Mouse (Mus musculus) spleen, adult 2 months (tissue): ENCODE data around the gene Slc22a13. TPM values are rescaled to one million over a fixed set of nuclear protein-coding genes. Genes with fewer than 3 reads are reported as not detected.
"Not testable (repeated sequence)": the region's sequence is repeated elsewhere in the genome, so short reads cannot be mapped to it uniquely, and the experiment has no call there.

Source experiments
- DNase-seq, 2 experiments: peaks; one replicate each; pipeline versions ENCODE4 v3.0.0 to v3.0.0-alpha.2; 2012 to 2021; ENCODE audit warnings: low spot score in 2 of 2, low read depth in 1 of 2
- H3K27ac ChIP-seq: fragments of 200-500 bp; 2 replicates; pipeline ENCODE4 v1.5.1; 2012; ENCODE audit warnings: low read length, inconsistent platforms; ENCODE audit not compliant: insufficient read depth
- H3K27me3 ChIP-seq: fragments of 200-500 bp; 2 replicates; pipeline ENCODE4 v1.6.1; 2012; ENCODE audit warnings: mild to moderate bottlenecking, moderate library complexity, low read length, inconsistent platforms; ENCODE audit not compliant: control insufficient read depth, insufficient read depth
- H3K36me3 ChIP-seq: fragments of 200-500 bp; 2 replicates; pipeline ENCODE4 v1.6.1; 2012; ENCODE audit warnings: mild to moderate bottlenecking, low read length, inconsistent platforms; ENCODE audit not compliant: control insufficient read depth, insufficient read depth
- H3K4me1 ChIP-seq: fragments of 200-500 bp; 2 replicates; pipeline ENCODE4 v1.6.1; 2011; ENCODE audit warnings: inconsistent platforms; ENCODE audit not compliant: control insufficient read depth, insufficient read depth, insufficient read length
- H3K4me3 ChIP-seq: fragments of 200-500 bp; 2 replicates; pipeline ENCODE4 v1.5.1; 2011; ENCODE audit warnings: mild to moderate bottlenecking, inconsistent platforms; ENCODE audit not compliant: insufficient read depth, insufficient read length; ENCODE audit errors: extremely low read depth
- CTCF ChIP-seq: fragments of 200-500 bp; IDR thresholded peaks from 2 replicates; pipeline ENCODE4 v1.5.1; 2011; ENCODE audit warnings: mild to moderate bottlenecking, inconsistent platforms; ENCODE audit not compliant: insufficient read depth, insufficient read length, insufficient replicate concordance; ENCODE audit errors: extremely low read depth
- POLR2A ChIP-seq: fragments of 200-500 bp; IDR thresholded peaks from 2 replicates; pipeline ENCODE4 v1.6.1; 2011; ENCODE audit warnings: low read depth, low read length, inconsistent platforms
- WGBS: fragments of 180-500 bp; shearing (Covaris S2); methylation state at CpG from one replicate; pipeline ENCODE4 v1.1.7; 2018; 5-methylcytosine and 5-hydroxymethylcytosine counted together
- polyA plus RNA-seq: library from polyadenylated mRNA; depleted of rRNA; stranded (reverse); fragments of >200 nt; gene quantifications from 2 replicates; pipeline ENCODE4 v1.2.3, GENCODE M21; 2012

Slc22a13 gene
- polyA plus RNA-seq, 1 experiment: 0.07 TPM

DNA sequence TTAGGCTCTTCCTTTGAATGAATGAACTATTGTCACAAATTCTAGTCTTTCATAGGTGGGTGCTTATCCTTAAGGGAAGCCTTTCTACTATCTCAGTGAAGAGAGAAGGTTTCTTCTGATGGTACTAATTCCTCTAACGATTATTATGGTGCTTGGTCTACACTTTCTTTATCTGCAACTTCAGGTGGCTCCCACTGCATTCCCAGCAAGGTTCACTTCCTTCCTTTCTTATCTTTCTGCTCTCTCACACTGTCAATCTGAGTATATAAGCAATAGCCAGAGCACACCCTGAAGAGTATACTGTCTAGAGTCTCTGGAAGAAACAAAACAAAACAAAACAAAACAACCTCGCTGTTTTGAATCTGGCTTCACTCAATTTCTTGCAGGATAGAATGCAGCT is 10.8 kb upstream of the Slc22a13 start:
- Histone ChIP-seq H3K4me3 (no peak overlapping the region), H3K36me3 (no peaks in the 10 kb centered on the region), H3K27ac (no peak overlapping the region), H3K4me1 (no peaks in the 10 kb centered on the region), H3K27me3 (no peaks in the 10 kb centered on the region)
- no peak for TF ChIP-seq CTCF
- TF ChIP-seq POLR2A: no peak
- no peak for DNase-seq
- 74% methylated on average over 2 of the region's 2 CpGs for WGBS

- not testable (repeated sequence) for H3K27me3 ChIP-seq, H3K4me3 ChIP-seq, DNase-seq, H3K36me3 ChIP-seq, H3K4me1 ChIP-seq, H3K27ac ChIP-seq
- 97% methylated on average over 2 of the region's 2 CpGs for WGBS
Measured at GRCm38 (mm10) chr9:119215341-119215740, 6.4 kb upstream of the Slc22a13 start.

GRCm38 (mm10) chr9:119214601-119215000 is 5.7 kb upstream of the Slc22a13 start:
- Histone ChIP-seq H3K27ac (no peak overlapping the region), H3K36me3 (no peaks in the 10 kb centered on the region), H3K4me3 (no peak overlapping the region), H3K27me3 (no peaks in the 10 kb centered on the region), H3K4me1 (no peaks in the 10 kb centered on the region)
- 87% methylated on average over 6 of the region's 6 CpGs for WGBS
- TF ChIP-seq POLR2A: no peak
- no peak for TF ChIP-seq CTCF
- DNase-seq: no peak

GRCm38 (mm10) chr9:119212996-119213395 is 4.1 kb upstream of the Slc22a13 start:
- H3K4me1 ChIP-seq: no peaks in the 10 kb centered on the region
- H3K36me3 ChIP-seq: no peaks in the 10 kb centered on the region
- TF ChIP-seq POLR2A: no peak
- no peak for TF ChIP-seq CTCF
- H3K4me3 ChIP-seq: no peak overlapping the region
- DNase-seq: no peak
- WGBS: 77% methylated on average over 8 of the region's 8 CpGs
- no peak overlapping the region for H3K27ac ChIP-seq
- no peaks in the 10 kb centered on the region for H3K27me3 ChIP-seq

- WGBS: 81% methylated on average over 4 of the region's 4 CpGs
Measured at GRCm38 (mm10) chr9:119207113-119207512, 1.8 kb downstream of the Slc22a13 start.

DNA sequence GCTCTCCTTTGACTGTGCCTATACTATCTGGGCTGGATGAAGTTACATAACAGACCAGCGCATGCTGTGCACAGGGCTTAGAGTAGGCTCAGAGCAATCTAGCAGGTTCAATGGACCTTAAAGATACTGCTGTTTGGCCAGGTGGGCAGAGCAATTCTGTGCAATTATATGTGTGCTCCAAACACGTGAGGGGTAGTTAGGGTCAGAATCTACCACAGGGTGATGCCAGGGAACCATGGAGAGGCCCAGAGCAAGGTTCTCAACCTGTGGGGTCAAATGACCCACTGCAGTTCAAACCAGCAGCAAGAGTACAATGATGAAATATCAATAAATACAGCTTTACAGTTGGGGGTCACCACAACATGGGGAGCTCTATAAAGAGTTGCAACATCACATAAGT is 2.2 kb downstream of the Slc22a13 start:
- TF ChIP-seq POLR2A (no peak), CTCF (no peak)
- no peaks in the 10 kb centered on the region for H3K36me3 ChIP-seq
- WGBS: 82% methylated on average over 2 of the region's 2 CpGs
- no peak for DNase-seq
- H3K27ac ChIP-seq: no peak overlapping the region
- no peaks in the 10 kb centered on the region for H3K4me1 ChIP-seq
- H3K4me3 ChIP-seq: no peak overlapping the region
- no peaks in the 10 kb centered on the region for H3K27me3 ChIP-seq

More at GRCm38 (mm10) chr9:119207113-119207512, 1.8 kb downstream of the Slc22a13 start:
- Histone ChIP-seq H3K27ac (no peak overlapping the region), H3K4me3 (no peak overlapping the region), H3K27me3 (no peaks in the 10 kb centered on the region), H3K36me3 (no peaks in the 10 kb centered on the region), H3K4me1 (no peaks in the 10 kb centered on the region)
- TF ChIP-seq POLR2A (no peak), CTCF (no peak)
- DNase-seq: no peak

GRCm38 (mm10) chr9:119205756-119206155 is 3.1 kb downstream of the Slc22a13 start:
- Histone ChIP-seq H3K27me3 (no peaks in the 10 kb centered on the region), H3K4me1 (no peaks in the 10 kb centered on the region), H3K4me3 (no peak overlapping the region), H3K36me3 (no peaks in the 10 kb centered on the region), H3K27ac (no peak overlapping the region)
- no peak for DNase-seq
- TF ChIP-seq CTCF (no peak), POLR2A (no peak)
- 91% methylated on average over 5 of the region's 5 CpGs for WGBS
